In genomic region chr17:46556584-46556945, GRCm38 (mm10) we compare ENCODE assay signal across 7 mouse cellular contexts. TPM values are rescaled to one million over a fixed set of nuclear protein-coding genes. Genes with fewer than 3 reads are reported as not detected.
DNase-seq lines count a peak whose midpoint lies in the region; ATAC-seq lines count a peak whose summit lies in the region.

No protein-coding gene starts in this region.

- peak overlapping the region; percentile 99 for H3K27ac ChIP-seq in embryonic facial prominence, embryonic 10.5 days (replicated peaks)
- H3K27ac ChIP-seq in hindbrain, embryonic 13.5 days, result peak overlapping the region; percentile 96
- H3K27ac ChIP-seq in liver, embryonic 16.5 days (ENCODE audit: low read length), result peak overlapping the region; percentile 51
- peak overlapping the region; percentile 94 for H3K27ac ChIP-seq in neural tube, embryonic 15.5 days (replicated peaks)

- peak overlapping the region; percentile 97 for H3K4me3 ChIP-seq in embryonic facial prominence, embryonic 10.5 days
- H3K4me3 ChIP-seq in hindbrain, embryonic 13.5 days, result peak overlapping the region; percentile 99
- peak overlapping the region; percentile 96 for H3K4me3 ChIP-seq in liver, embryonic 16.5 days (ENCODE audit: low read depth, low read length)
- H3K4me3 ChIP-seq in neural tube, embryonic 15.5 days (replicated peaks), result peak overlapping the region; percentile 99

- H3K4me1 ChIP-seq in embryonic facial prominence, embryonic 10.5 days, result peaks cover 58% of the 10 kb centered on the region
- peaks cover 42% of the 10 kb centered on the region for H3K4me1 ChIP-seq in hindbrain, embryonic 13.5 days (replicated peaks)
- H3K4me1 ChIP-seq in liver, embryonic 16.5 days (ENCODE audit: control insufficient read depth, low read depth, low read length), result peaks cover 36% of the 10 kb centered on the region
- H3K4me1 ChIP-seq in neural tube, embryonic 15.5 days, result peaks cover 45% of the 10 kb centered on the region

- H3K9me3 ChIP-seq in embryonic facial prominence, embryonic 10.5 days, result no peaks in the 10 kb centered on the region
- H3K9me3 ChIP-seq in hindbrain, embryonic 13.5 days, result no peaks in the 10 kb centered on the region
- no peaks in the 10 kb centered on the region for H3K9me3 ChIP-seq in liver, embryonic 16.5 days (replicated peaks; ENCODE audit: control insufficient read depth, low read length)
- no peaks in the 10 kb centered on the region for H3K9me3 ChIP-seq in neural tube, embryonic 15.5 days (replicated peaks)

- no peak for ATAC-seq in hindbrain, embryonic 13.5 days (ENCODE audit: low FRiP score)
- ATAC-seq in liver, embryonic 16.5 days (ENCODE audit: low read depth), result 0 out of 2 replicates have a peak, but pooled peaks have one; percentile 0
- peak; percentile 10 for ATAC-seq in neural tube, embryonic 15.5 days (ENCODE audit: low FRiP score)

- H3K4me2 ChIP-seq in hindbrain, embryonic 13.5 days, result peak overlapping the region; percentile 78
- peak overlapping the region; percentile 98 for H3K4me2 ChIP-seq in liver, embryonic 16.5 days (ENCODE audit: low read depth, low read length)
- peak overlapping the region; percentile 95 for H3K4me2 ChIP-seq in neural tube, embryonic 15.5 days

- peaks cover 9% of the 10 kb centered on the region for H3K36me3 ChIP-seq in embryonic facial prominence, embryonic 10.5 days (replicated peaks)
- H3K36me3 ChIP-seq in hindbrain, embryonic 13.5 days, result peaks cover 5% of the 10 kb centered on the region
- H3K36me3 ChIP-seq in liver, embryonic 16.5 days (ENCODE audit: control insufficient read depth, insufficient read depth), result no peaks in the 10 kb centered on the region
- H3K36me3 ChIP-seq in neural tube, embryonic 15.5 days, result peaks cover 5% of the 10 kb centered on the region

- under 1% methylated on average over 11 of the region's 11 CpGs for WGBS in embryonic facial prominence, embryonic 10.5 days
- WGBS in hindbrain, embryonic 13.5 days, result 0% methylated on average over 11 of the region's 11 CpGs
- WGBS in liver, embryonic 16.5 days (ENCODE audit: insufficient replicate concordance), result under 1% methylated on average over 11 of the region's 11 CpGs
- WGBS in neural tube, embryonic 15.5 days, result under 1% methylated on average over 11 of the region's 11 CpGs

- DNase-seq in right cerebral cortex, postnatal 4 days, result peak; percentile 43
- DNase-seq in right cerebral cortex, adult 18-20 months, result no peak
- DNase-seq in embryonic facial prominence, embryonic 10.5 days (ENCODE audit: low spot score), result peak; percentile 70
- DNase-seq in left cerebral cortex, adult 9 months (ENCODE audit: low spot score in 2 of 2), result no peak

- no peaks in the 10 kb centered on the region for H3K27me3 ChIP-seq in embryonic facial prominence, embryonic 10.5 days (replicated peaks; ENCODE audit: low read depth, poor library complexity, severe bottlenecking)
- no peaks in the 10 kb centered on the region for H3K27me3 ChIP-seq in hindbrain, embryonic 13.5 days
- H3K27me3 ChIP-seq in liver, embryonic 16.5 days (ENCODE audit: control insufficient read depth, insufficient read depth, low read depth, low read length), result no peaks in the 10 kb centered on the region
- no peaks in the 10 kb centered on the region for H3K27me3 ChIP-seq in neural tube, embryonic 15.5 days (replicated peaks)

- peak overlapping the region; percentile 71 for H3K9ac ChIP-seq in hindbrain, embryonic 13.5 days
- peak overlapping the region; percentile 67 for H3K9ac ChIP-seq in liver, embryonic 16.5 days (ENCODE audit: low read depth, low read length)
- peak overlapping the region; percentile 61 for H3K9ac ChIP-seq in neural tube, embryonic 15.5 days (replicated peaks)

RNA-seq across cellular contexts. Expression of gene Srf, which starts 0.6 kb away (rescaled TPM):
- 5.6 and 7.0 TPM in 2 replicates for polyA plus RNA-seq in embryonic facial prominence, embryonic 10.5 days (2016; fragmentation: Nextera tagmentation; extraction: Ambion mirVana)
- 4.6 and 4.8 TPM in 2 replicates for polyA plus RNA-seq in hindbrain, embryonic 13.5 days (2015; fragmentation: Nextera tagmentation; extraction: Ambion mirVana)
- 1.8 and 2.0 TPM in 2 replicates for polyA plus RNA-seq in liver, embryonic 16.5 days (2015; fragmentation: Nextera tagmentation; extraction: Ambion mirVana)
- polyA plus RNA-seq in neural tube, embryonic 15.5 days (2015; fragmentation: Nextera tagmentation; extraction: Ambion mirVana), result 2.5 and 6.4 TPM in 2 replicates

RNA-seq across cellular contexts. Expression of gene Cul9, which starts 10.4 kb away (rescaled TPM):
- polyA plus RNA-seq in embryonic facial prominence, embryonic 10.5 days (2016; fragmentation: Nextera tagmentation; extraction: Ambion mirVana), result 5.2 and 6.1 TPM in 2 replicates
- polyA plus RNA-seq in hindbrain, embryonic 13.5 days (2015; fragmentation: Nextera tagmentation; extraction: Ambion mirVana), result 17.1 and 21.6 TPM in 2 replicates
- polyA plus RNA-seq in liver, embryonic 16.5 days (2015; fragmentation: Nextera tagmentation; extraction: Ambion mirVana), result 0.60 and 0.76 TPM in 2 replicates
- 17.3 and 22.6 TPM in 2 replicates for polyA plus RNA-seq in neural tube, embryonic 15.5 days (2015; fragmentation: Nextera tagmentation; extraction: Ambion mirVana)

Comparison
In these comparisons a context has a peak if more than half of its experiments do, and no peak if none do; other contexts are left out.
1. DNase-seq: peak in right cerebral cortex, postnatal 4 days (single experiment) and embryonic facial prominence, embryonic 10.5 days (single experiment); none in right cerebral cortex, adult 18-20 months (single experiment) and left cerebral cortex, adult 9 months (0 of 2).
2. Peak in every context shown above with its lines, with median percentiles within 50 percentile points of each other: H3K27ac ChIP-seq, H3K4me3 ChIP-seq, H3K4me2 ChIP-seq and H3K9ac ChIP-seq.